Mouse (Mus musculus) liver, postnatal 0 days (tissue): ENCODE results near the gene Zfp318.

ENCODE experiments used
- CTCF ChIP-seq: sonication (generic); IDR thresholded peaks from 2 replicates; pipeline ENCODE4 v1.5.1; 2016; ENCODE audit warnings: antibody characterized with exemption, low read depth
- EP300 ChIP-seq: IDR thresholded peaks from 2 replicates; pipeline ENCODE4 v1.6.1; 2016; ENCODE audit warnings: antibody characterized with exemption, low read depth, mild to moderate bottlenecking

DNA sequence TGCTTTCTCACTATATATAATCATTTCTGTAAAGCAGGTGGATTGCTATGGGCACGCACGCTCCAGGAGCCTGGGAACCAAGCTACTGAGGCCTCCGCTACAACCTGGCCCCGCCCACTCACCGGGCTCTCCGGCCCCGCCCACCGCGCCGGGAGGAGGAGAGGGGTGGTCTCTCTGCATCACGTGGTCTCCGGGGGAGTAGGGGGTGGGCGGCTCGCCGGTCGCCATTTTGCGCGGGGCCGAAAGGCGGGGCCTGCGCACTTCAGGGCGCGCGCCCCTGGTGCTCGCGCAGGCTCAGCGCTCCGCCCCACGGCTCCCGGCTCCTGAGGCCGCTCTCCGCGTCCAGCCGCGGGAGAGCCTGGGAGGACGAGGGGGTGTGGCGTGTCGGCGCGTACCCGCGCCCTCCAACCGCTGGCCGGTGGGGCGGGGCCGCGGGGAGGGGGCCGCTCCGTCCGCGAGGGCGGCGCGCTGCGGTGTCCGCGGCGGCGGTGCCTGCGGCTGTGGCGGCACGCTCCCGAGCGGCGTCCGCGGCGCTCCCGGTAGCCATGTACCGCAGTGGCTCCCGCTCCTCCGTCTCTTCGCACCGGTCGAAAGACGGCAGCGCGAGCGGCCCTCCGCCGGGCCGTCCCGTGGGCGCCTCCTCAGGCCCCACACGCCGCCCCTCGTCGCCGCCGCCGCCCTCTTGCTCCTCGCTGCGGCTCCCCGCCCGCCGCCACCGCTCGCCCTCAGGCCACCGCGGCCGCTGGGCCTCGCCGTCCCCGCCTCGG, at the start of gene Zfp318:
- TF ChIP-seq CTCF (no peak), EP300 (no peak)
